ENCODE assay signal across 21 mouse cellular contexts in the genomic region with DNA sequence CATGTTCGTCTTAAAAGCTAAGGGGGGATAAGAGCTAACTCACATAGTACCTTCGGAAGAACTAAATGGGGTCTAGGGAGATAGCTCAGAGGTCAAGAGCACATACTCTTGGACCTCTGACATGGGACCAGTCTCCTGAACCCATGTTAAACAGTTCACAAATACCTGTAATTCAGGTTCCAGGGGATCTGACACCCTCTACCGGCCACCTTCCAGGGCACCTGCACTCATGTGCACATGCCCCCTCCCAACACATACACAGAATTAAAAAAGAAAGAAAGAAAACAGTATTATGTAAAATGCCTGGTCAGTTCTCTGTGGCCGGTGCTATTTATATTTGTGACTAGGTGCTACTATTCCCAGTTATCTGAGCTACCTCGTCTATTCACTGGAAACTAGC. TPM values are rescaled to one million over a fixed set of nuclear protein-coding genes. Genes with fewer than 3 reads are reported as not detected.
DNase-seq lines count a peak whose midpoint lies in the region; ATAC-seq and TF ChIP-seq lines count a peak whose summit lies in the region.
"Had no signal": no experiment of that assay in that cellular context is flagged by ENCODE, and none has a peak within 500 bp of the region (broad histone marks: within the 10 kb centered on the region; RNA-seq: fewer than 3 reads in every experiment).

No protein-coding gene starts in this region.

- dilution Hi-C loops in CH12.LX (cut with MboI; ENCODE audit: extremely low pct_ligation_motif_present, extremely low pct_unique_long_range_greater_than_20kb, low sequenced_read_pairs), result no loop called here

- H3K9ac ChIP-seq in hindbrain, postnatal 0 days (replicated peaks; ENCODE audit: low read length), result no peak overlapping the region
- no peak overlapping the region for H3K9ac ChIP-seq in hindbrain, embryonic 12.5 days
- H3K9ac ChIP-seq in CH12.LX (ENCODE audit: insufficient read depth, low read depth), result no peak overlapping the region
- H3K9ac ChIP-seq: embryonic facial prominence, embryonic 12.5 days; forebrain, embryonic 13.5 days; stomach, embryonic 15.5 days had no signal

- TF ChIP-seq RAD21 in CH12.LX (IDR thresholded peaks at IDR 0.05; ENCODE audit: low read depth, low read length), result peak; percentile 28

- no peak for TF ChIP-seq POLR2A in lung, adult 2 months (IDR thresholded peaks at IDR 0.05; ENCODE audit: borderline replicate concordance, extremely low read depth, low read depth, low read length)
- no peak for TF ChIP-seq POLR2A in CH12.LX (IDR thresholded peaks at IDR 0.05; ENCODE audit: low read depth, low read length)

- WGBS in hindbrain, postnatal 0 days, result 68% methylated on average over 5 of the region's 5 CpGs
- WGBS in hindbrain, embryonic 12.5 days, result 71% methylated on average over 5 of the region's 5 CpGs
- WGBS in lung, adult 2 months, result 60% methylated on average over 5 of the region's 5 CpGs

- DNase-seq in hindbrain, postnatal 0 days (ENCODE audit: low spot score), result no peak
- DNase-seq in lung, adult 2 months, result no peak
- DNase-seq in lung, postnatal 4 days, result no peak
- no peak for DNase-seq in CH12.LX (ENCODE audit: extremely low read depth)
- no peak for DNase-seq in embryo, embryonic 10.5 days (ENCODE audit: low spot score)
- DNase-seq: adrenal gland, postnatal 14 days; cerebellum, adult 18-20 months; gastrocnemius, postnatal 14 days; right cerebral cortex, postnatal 25 days; thymus, adult 2 months had no signal

- in situ Hi-C loops in CH12.LX (cut with MboI; ENCODE audit: low pct_ligation_motif_present, low pct_unique_long_range_greater_than_20kb, low sequenced_read_pairs), result loop anchor here (5.0 to 25.0 kb wide), 2 partner anchors 139 to 459 kb away; no protein-coding TSS in a partner anchor

- no peak for ATAC-seq in hindbrain, postnatal 0 days
- no peak for ATAC-seq in hindbrain, embryonic 12.5 days (ENCODE audit: low FRiP score)
- ATAC-seq: activated CD4-positive, CD25-positive, alpha-beta regulatory T cell, adult 4 months; forebrain, embryonic 13.5 days; midbrain, embryonic 16.5 days had no signal

- no peak for TF ChIP-seq EP300 in CH12.LX (IDR thresholded peaks at IDR 0.05; ENCODE audit: low read length)

- 0 out of 2 replicates have a peak, but pooled peaks have one; percentile 10 for TF ChIP-seq CTCF in hindbrain, postnatal 0 days (IDR thresholded peaks at IDR 0.05; ENCODE audit: low read depth)
- TF ChIP-seq CTCF in lung, adult 2 months (IDR thresholded peaks at IDR 0.05; ENCODE audit: insufficient read depth, low read length), result peak; percentile 26; the same call in 1 of the 2 replicates
- TF ChIP-seq CTCF in CH12.LX (conservative IDR thresholded peaks at IDR 0.05 in 1 of 2, IDR thresholded peaks at IDR 0.05 in 1 of 2; ENCODE audit: low read depth in 2 of 2, low read length in 2 of 2), result peak in 1 of 2 experiments; percentile 51; a peak in 2 of 4 replicates

- H3K4me3 ChIP-seq in hindbrain, postnatal 0 days (ENCODE audit: low read length), result no peak overlapping the region
- H3K4me3 ChIP-seq in hindbrain, embryonic 12.5 days, result no peak overlapping the region
- no peak overlapping the region for H3K4me3 ChIP-seq in lung, adult 2 months (replicated peaks; ENCODE audit: extremely low read depth, low read depth, low read length)
- H3K4me3 ChIP-seq in CH12.LX (replicated peaks in 1 of 3; ENCODE audit: low read depth in 2 of 3, low read length in 2 of 3, poor library complexity in 1 of 3), result no peak overlapping the region
- no peak overlapping the region for H3K4me3 ChIP-seq in brown adipose tissue, adult 24 weeks (ENCODE audit: insufficient read depth, low read depth, low read length)
- H3K4me3 ChIP-seq: embryonic facial prominence, embryonic 12.5 days; erythroblast, embryonic 14.5 days; forebrain, embryonic 13.5 days; hindbrain, embryonic 10.5 days; limb, embryonic 10.5 days; stomach, embryonic 15.5 days had no signal

- H3K27me3 ChIP-seq in hindbrain, postnatal 0 days (ENCODE audit: insufficient read depth, low read length), result no peaks in the 10 kb centered on the region
- no peaks in the 10 kb centered on the region for H3K27me3 ChIP-seq in hindbrain, embryonic 12.5 days
- H3K27me3 ChIP-seq in CH12.LX (replicated peaks), result peaks cover 2% of the 10 kb centered on the region
- H3K27me3 ChIP-seq: embryonic facial prominence, embryonic 12.5 days; forebrain, embryonic 13.5 days; stomach, embryonic 15.5 days had no signal

- H3K79me2 ChIP-seq in CH12.LX (replicated peaks; ENCODE audit: control insufficient read depth, extremely low read depth, insufficient read depth, poor library complexity, severe bottlenecking), result no peaks in the 10 kb centered on the region

- H3K4me1 ChIP-seq in hindbrain, postnatal 0 days (ENCODE audit: insufficient read depth, low read length), result peaks cover 10% of the 10 kb centered on the region
- H3K4me1 ChIP-seq in hindbrain, embryonic 12.5 days, result peaks cover 14% of the 10 kb centered on the region
- peaks cover 11% of the 10 kb centered on the region for H3K4me1 ChIP-seq in lung, adult 2 months (ENCODE audit: control insufficient read depth, insufficient read depth, low read length)
- peaks cover 0 to 14% of the 10 kb centered on the region in 2 experiments; a peak in 2 of 4 replicates for H3K4me1 ChIP-seq in CH12.LX (ENCODE audit: control insufficient read depth in 1 of 2, insufficient read depth in 2 of 2)
- H3K4me1 ChIP-seq in brown adipose tissue, adult 24 weeks (ENCODE audit: control insufficient read depth, insufficient read depth, insufficient read length, low read length), result peaks cover 6% of the 10 kb centered on the region

- H3K27ac ChIP-seq in hindbrain, postnatal 0 days, result no peak overlapping the region
- H3K27ac ChIP-seq in hindbrain, embryonic 12.5 days, result no peak overlapping the region
- H3K27ac ChIP-seq in CH12.LX (ENCODE audit: insufficient read depth, low read depth), result no peak overlapping the region
- H3K27ac ChIP-seq in brown adipose tissue, adult 24 weeks (replicated peaks; ENCODE audit: low read depth, low read length), result peak overlapping the region; percentile 18; the same call in 1 of the 2 replicates
- H3K27ac ChIP-seq: embryonic facial prominence, embryonic 12.5 days; forebrain, embryonic 13.5 days; hindbrain, embryonic 10.5 days; limb, embryonic 10.5 days; stomach, embryonic 15.5 days had no signal

- H3K4me2 ChIP-seq in hindbrain, postnatal 0 days (ENCODE audit: low read depth, low read length), result no peak overlapping the region
- no peak overlapping the region for H3K4me2 ChIP-seq in hindbrain, embryonic 12.5 days (replicated peaks)
- H3K4me2 ChIP-seq in CH12.LX (ENCODE audit: insufficient read depth, low read depth, poor library complexity, severe bottlenecking), result no peak overlapping the region
- H3K4me2 ChIP-seq: embryonic facial prominence, embryonic 12.5 days; forebrain, embryonic 13.5 days; liver, embryonic 11.5 days; stomach, embryonic 15.5 days had no signal

- H3K9me3 ChIP-seq in hindbrain, postnatal 0 days (ENCODE audit: low read length), result no peaks in the 10 kb centered on the region
- H3K9me3 ChIP-seq in hindbrain, embryonic 12.5 days (replicated peaks), result no peaks in the 10 kb centered on the region
- peaks cover 4% of the 10 kb centered on the region for H3K9me3 ChIP-seq in CH12.LX (replicated peaks; ENCODE audit: low read length)
- H3K9me3 ChIP-seq: embryonic facial prominence, embryonic 12.5 days; forebrain, embryonic 13.5 days; hindbrain, embryonic 10.5 days; limb, embryonic 10.5 days; stomach, embryonic 15.5 days had no signal

- H3K36me3 ChIP-seq in hindbrain, postnatal 0 days (ENCODE audit: insufficient read depth, low read length), result no peaks in the 10 kb centered on the region
- H3K36me3 ChIP-seq in hindbrain, embryonic 12.5 days, result no peaks in the 10 kb centered on the region
- H3K36me3 ChIP-seq in CH12.LX (replicated peaks in 1 of 2; ENCODE audit: control insufficient read depth in 1 of 2, insufficient read depth in 1 of 2, low read length in 1 of 2), result peaks cover 0 to 2% of the 10 kb centered on the region in 2 experiments
- H3K36me3 ChIP-seq: embryonic facial prominence, embryonic 12.5 days; hindbrain, embryonic 10.5 days; limb, embryonic 10.5 days; stomach, embryonic 15.5 days had no signal

TF ChIP-seq in CH12.LX, 34 proteins besides CTCF, POLR2A, EP300 and RAD21:
- no peak for TF ChIP-seq MXI1 (IDR thresholded peaks at IDR 0.05; ENCODE audit: low read depth, low read length)
- TF ChIP-seq SMC3 (IDR thresholded peaks at IDR 0.05; ENCODE audit: low read depth, low read length), result 0 out of 2 replicates have a peak, but pooled peaks have one; percentile 6
TF ChIP-seq in CH12.LX: peak in this region for 1.

RNA-seq across cellular contexts. Expression of a gene that starts 2.9 kb away (rescaled TPM):
- total RNA-seq in hindbrain, postnatal 0 days (2014; rRNA removed), result 108 and 110 TPM in 2 replicates
- 15.2 and 19.7 TPM in 2 replicates for polyA plus RNA-seq in hindbrain, postnatal 0 days (2015; fragmentation: Nextera tagmentation; extraction: Ambion mirVana)
- polyA plus RNA-seq in hindbrain, embryonic 12.5 days (2016; fragmentation: Nextera tagmentation; extraction: Ambion mirVana), result 15.9 and 18.3 TPM in 2 replicates
- polyA plus RNA-seq in lung, adult 2 months (2012; rRNA removed), result 125 and 132 TPM in 2 replicates
- total RNA-seq in CH12.LX (2012; rRNA removed) (5.2 and 5.9 TPM in 2 replicates), CH12.LX (2014; rRNA removed) (0.61 and 1.6 TPM in 2 replicates)
- polyA plus RNA-seq in CH12.LX (2012; ENCODE audit: insufficient read length, low read depth), result 7.2 and 8.8 TPM in 2 replicates
- polyA plus RNA-seq in brown adipose tissue, adult 24 weeks (2012; ENCODE audit: insufficient read depth, insufficient read length, missing spikeins), result 6.5 and 9.6 TPM in 2 replicates
